Mouse (Mus musculus): ENCODE measurements at regions not wholly inside any gene's neighbourhood (a gene's known extent, or its start where the extent isn't known, plus 50 kb on each side); places are given as distances from the start of the nearest gene placed in this dataset.

- TF ChIP-seq CTCF (IDR thresholded peaks at IDR 0.05 in 2 of 3, conservative IDR thresholded peaks at IDR 0.05 in 1 of 3; ENCODE audit: control insufficient read depth in 1 of 3, insufficient read depth in 1 of 3, low read depth in 2 of 3, low read length in 3 of 3, poor library complexity in 1 of 3, severe bottlenecking in 1 of 3) (no peak), POLR2A (IDR thresholded peaks at IDR 0.05; ENCODE audit: control insufficient read depth in 1 of 2, insufficient read depth in 1 of 2, low read depth in 1 of 2, low read length in 2 of 2, poor library complexity in 1 of 2) (no peak), EP300 (IDR thresholded peaks at IDR 0.05; ENCODE audit: low read depth in 1 of 2, low read length in 2 of 2) (no peak), CHD1 (IDR thresholded peaks at IDR 0.05; ENCODE audit: low read depth, low read length) (no peak), MYB (IDR thresholded peaks at IDR 0.05; ENCODE audit: low read depth, low read length) (no peak), TCF12 (IDR thresholded peaks at IDR 0.05; ENCODE audit: low read depth, low read length) (no peak), TAL1 (IDR thresholded peaks at IDR 0.05; ENCODE audit: low read length) (no peak), JUND (IDR thresholded peaks at IDR 0.05; ENCODE audit: low read depth, low read length) (no peak)
Measured at GRCm38 (mm10) chr4:53339125-53340020, 100.8 kb upstream of the Slc44a1 start.
